Mouse (Mus musculus): ENCODE results near the gene Myo1b.

Gene Myo1b

DNA sequence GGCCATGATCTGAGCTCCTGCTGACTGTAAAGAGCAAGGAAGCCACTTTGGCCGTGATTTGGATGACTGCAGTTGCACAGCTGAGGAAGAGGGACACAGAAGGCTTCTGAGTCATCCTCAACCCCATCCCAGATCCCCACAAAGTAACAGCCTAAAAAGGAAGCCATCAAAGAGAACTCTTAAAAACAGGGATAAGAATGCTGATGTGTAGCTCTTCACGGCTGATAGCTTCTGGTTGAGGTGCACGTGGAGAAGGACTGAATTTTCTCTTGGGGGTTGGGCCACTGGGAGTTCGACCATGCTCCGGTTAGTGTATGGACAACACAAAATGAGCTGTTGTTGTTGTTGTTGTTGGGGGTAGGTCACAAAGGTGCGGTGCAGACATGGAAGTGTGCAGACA is 181.2 kb downstream of the Myo1b start:
- DNase-seq (ENCODE audit: low read depth, low spot score), result no peak

GRCm38 (mm10) chr1:51729407-51729806 is 186.5 kb downstream of the Myo1b start:
- DNase-seq (ENCODE audit: low read depth, low spot score), result no peak

DNA sequence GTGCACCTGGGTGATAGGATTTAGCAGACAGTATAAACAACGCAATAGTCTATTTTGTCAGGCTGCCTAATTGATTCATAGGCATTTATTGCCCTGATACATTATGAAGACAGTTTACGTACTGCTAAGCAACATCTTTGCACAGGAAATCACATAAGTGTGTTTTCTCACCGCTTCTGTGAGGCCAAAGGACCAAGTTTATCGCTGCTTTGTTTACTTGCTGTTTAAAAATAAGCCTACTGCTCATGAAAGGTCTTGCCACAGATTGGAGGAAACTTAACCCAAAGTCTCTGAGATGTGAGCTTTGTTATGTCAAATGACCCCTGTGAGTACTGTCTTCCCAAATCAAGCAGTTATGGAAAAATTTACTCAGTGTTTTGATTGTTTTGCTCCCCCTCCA is 187.1 kb downstream of the Myo1b start:
- no peak for DNase-seq (ENCODE audit: low read depth, low spot score)

DNA sequence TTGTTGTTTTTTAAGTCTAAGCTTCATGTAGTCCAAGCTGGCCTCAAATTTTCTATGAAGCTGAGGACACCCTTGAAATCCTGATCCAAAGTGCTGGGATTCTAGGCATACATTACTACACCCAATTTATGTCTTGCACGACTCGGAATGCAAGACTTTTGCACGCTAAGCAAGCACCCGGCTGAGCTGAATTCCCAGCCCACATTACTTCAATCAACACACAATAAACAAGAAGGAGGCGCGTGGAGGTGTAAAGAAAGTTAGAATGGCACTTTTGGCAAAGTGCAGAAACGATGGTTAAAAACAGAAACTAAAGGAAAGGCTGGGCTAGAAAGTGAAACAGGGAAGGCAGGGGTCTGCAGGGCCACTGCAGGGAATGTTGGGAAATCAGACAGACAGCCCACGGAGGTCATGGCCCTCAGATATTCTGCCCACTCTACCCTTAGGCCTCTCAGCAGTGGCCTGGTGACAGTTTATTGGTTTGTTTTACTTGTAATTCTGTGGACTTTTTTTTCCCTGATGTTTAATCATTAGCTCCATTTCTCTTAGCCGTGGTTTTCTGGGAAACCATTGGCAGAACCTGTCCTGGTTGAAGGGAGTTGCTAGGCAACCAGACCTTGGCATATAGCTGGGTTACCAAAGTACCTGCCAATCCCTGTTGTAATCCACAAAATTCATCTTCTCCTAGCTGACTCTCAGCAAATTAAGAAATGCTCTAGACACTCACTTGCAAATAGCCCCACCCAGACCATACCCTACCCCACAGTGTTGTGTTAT is 195.8 kb downstream of the Myo1b start:
- no peak for DNase-seq (ENCODE audit: low read depth, low spot score)

GRCm38 (mm10) chr1:51710831-51711230 is 205.0 kb downstream of the Myo1b start:
- no peak for DNase-seq (ENCODE audit: low read depth, low spot score)

DNA sequence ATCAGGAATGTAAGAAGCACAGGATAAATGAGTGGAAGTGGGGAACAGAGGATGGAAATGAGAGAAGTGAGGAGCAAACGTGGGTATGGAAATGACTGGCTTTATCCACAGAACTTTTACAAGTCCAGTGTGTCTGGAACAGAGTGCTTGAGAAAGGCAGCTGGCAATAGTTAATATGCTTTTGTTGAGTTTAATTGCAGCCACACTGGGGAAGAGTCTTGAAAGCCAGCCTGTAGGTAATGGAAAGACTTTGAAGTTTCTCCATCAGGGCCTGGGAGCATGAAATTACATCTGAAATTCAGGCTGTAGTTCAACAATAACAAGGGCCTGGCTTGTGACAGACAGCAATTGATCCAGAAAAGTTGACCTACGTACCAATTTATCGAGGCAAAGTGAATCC is 209.8 kb downstream of the Myo1b start:
- DNase-seq (ENCODE audit: low read depth, low spot score), result no peak

DNA sequence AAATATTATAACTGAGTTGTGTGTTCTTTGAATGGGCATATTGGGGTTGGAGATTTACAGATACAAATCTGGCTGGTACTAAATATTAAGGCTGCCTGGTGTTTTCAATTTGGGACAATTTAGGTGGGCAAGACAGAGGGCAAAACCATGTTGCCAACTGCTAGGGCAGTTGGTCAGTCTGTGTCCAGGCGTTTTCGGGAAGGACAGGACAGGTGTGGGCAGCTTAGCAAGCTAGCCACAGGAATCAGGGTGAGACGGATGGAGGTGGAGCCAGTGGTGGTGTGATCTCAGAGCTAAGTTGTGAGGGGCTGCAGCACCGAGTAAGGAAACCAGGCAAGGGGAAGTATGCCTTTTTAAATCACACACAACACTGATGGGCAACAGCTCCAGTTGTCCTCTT is 211.3 kb downstream of the Myo1b start:
- no peak for DNase-seq (ENCODE audit: low read depth, low spot score)
